Mouse (Mus musculus) liver, embryonic 16.5 days (tissue): ENCODE data around the gene Swsap1. TPM values are rescaled to one million over a fixed set of nuclear protein-coding genes. Genes with fewer than 3 reads are reported as not detected.

Experiments used
- ATAC-seq: fragments of 200-750 bp; cut with Nextera tagmentation; 2 replicates; pipeline ENCODE4 v1.8.0; 2017; ENCODE audit warnings: low read depth, mild to moderate bottlenecking, moderate number of reproducible peaks, moderate library complexity
- H3K27ac ChIP-seq: fragments of 300-500 bp; sonication (generic); 2 replicates; pipeline ENCODE4 v1.5.1; 2014; ENCODE audit warnings: mild to moderate bottlenecking, low read length
- H3K27me3 ChIP-seq: fragments of 300-500 bp; sonication (generic); 2 replicates; pipeline ENCODE4 v1.6.1; 2014; ENCODE audit warnings: low read depth, low read length, mixed read lengths; ENCODE audit not compliant: control insufficient read depth, insufficient read depth
- H3K36me3 ChIP-seq: fragments of 300-500 bp; sonication (generic); 2 replicates; pipeline ENCODE4 v1.6.1; 2014; ENCODE audit warnings: mild to moderate bottlenecking; ENCODE audit not compliant: control insufficient read depth, insufficient read depth
- H3K4me1 ChIP-seq: fragments of 300-500 bp; sonication (generic); 2 replicates; pipeline ENCODE4 v1.6.1; 2014; ENCODE audit warnings: low read depth, low read length, mixed read lengths; ENCODE audit not compliant: control insufficient read depth
- H3K4me2 ChIP-seq: fragments of 300-500 bp; sonication (generic); 2 replicates; pipeline ENCODE4 v1.6.1; 2014; ENCODE audit warnings: low read depth, low read length, mixed read lengths
- H3K4me3 ChIP-seq: fragments of 300-500 bp; sonication (generic); 2 replicates; pipeline ENCODE4 v1.5.1; 2014; ENCODE audit warnings: low read depth, mild to moderate bottlenecking, low read length
- H3K9ac ChIP-seq: fragments of 300-500 bp; sonication (generic); 2 replicates; pipeline ENCODE4 v1.6.1; 2014; ENCODE audit warnings: low read depth, low read length
- H3K9me3 ChIP-seq: fragments of 300-500 bp; sonication (generic); replicated peaks from 2 replicates; pipeline ENCODE4 v1.6.1; 2016; ENCODE audit warnings: low read length; ENCODE audit not compliant: control insufficient read depth
- WGBS: fragments of 180-500 bp; shearing (Covaris S2); extraction: QIAGEN DNeasy Blood & Tissue Kit; methylation state at CpG from one replicate; pipeline ENCODE4 v1.1.7; 2014; ENCODE audit not compliant: insufficient replicate concordance; 5-methylcytosine and 5-hydroxymethylcytosine counted together
- polyA plus RNA-seq: library from polyadenylated mRNA; unstranded; fragments of >200 nt; fragmentation: Nextera tagmentation; extraction: Ambion mirVana; gene quantifications from 2 replicates; pipeline ENCODE4 v1.2.1, GENCODE M21; 2015

Gene Swsap1
- polyA plus RNA-seq, 1 experiment from 2014 or later, result 2.1 TPM

- H3K9ac ChIP-seq, result no peak overlapping the region
- H3K9me3 ChIP-seq, result no peaks in the 10 kb centered on the region
- ATAC-seq, result no peak
- no peak overlapping the region for H3K4me3 ChIP-seq
- H3K4me1 ChIP-seq, result peaks cover 8% of the 10 kb centered on the region
- no peaks in the 10 kb centered on the region for H3K36me3 ChIP-seq
- 31% methylated on average over 2 of the region's 2 CpGs for WGBS
- no peak overlapping the region for H3K4me2 ChIP-seq
- no peak overlapping the region for H3K27ac ChIP-seq
- no peaks in the 10 kb centered on the region for H3K27me3 ChIP-seq
Observed at GRCm38 (mm10) chr9:21932006-21932405, 23.5 kb upstream of the Swsap1 start.

- no peaks in the 10 kb centered on the region for H3K36me3 ChIP-seq
- H3K9ac ChIP-seq, result no peak overlapping the region
- no peak overlapping the region for H3K4me3 ChIP-seq
- no peaks in the 10 kb centered on the region for H3K9me3 ChIP-seq
- H3K4me1 ChIP-seq, result peaks cover 5% of the 10 kb centered on the region
- no peak overlapping the region for H3K27ac ChIP-seq
- whole genome bisulfite sequencing, result 47% methylated on average over 12 of the region's 12 CpGs
- H3K4me2 ChIP-seq, result no peak overlapping the region
- H3K27me3 ChIP-seq, result no peaks in the 10 kb centered on the region
- ATAC-seq, result no peak
Observed at GRCm38 (mm10) chr9:21932445-21933137, 23.0 kb upstream of the Swsap1 start.

GRCm38 (mm10) chr9:21934021-21934420, 21.5 kb upstream of the Swsap1 start:
- no peak for ATAC-seq
- peaks cover 3% of the 10 kb centered on the region for H3K4me1 ChIP-seq
- no peak overlapping the region for H3K27ac ChIP-seq
- no peak overlapping the region for H3K4me3 ChIP-seq
- 70% methylated on average over 12 of the region's 12 CpGs for WGBS
- no peaks in the 10 kb centered on the region for H3K36me3 ChIP-seq
- no peak overlapping the region for H3K4me2 ChIP-seq
- no peaks in the 10 kb centered on the region for H3K9me3 ChIP-seq
- H3K27me3 ChIP-seq, result no peaks in the 10 kb centered on the region
- no peak overlapping the region for H3K9ac ChIP-seq

GRCm38 (mm10) chr9:21935466-21936131, 20.0 kb upstream of the Swsap1 start:
- 50% methylated on average over 7 of the region's 7 CpGs for WGBS
- Histone ChIP-seq H3K27ac (no peak overlapping the region), H3K36me3 (no peaks in the 10 kb centered on the region), H3K4me2 (no peak overlapping the region), H3K4me1 (peaks cover 3% of the 10 kb centered on the region), H3K4me3 (no peak overlapping the region), H3K9ac (no peak overlapping the region), H3K9me3 (no peaks in the 10 kb centered on the region), H3K27me3 (no peaks in the 10 kb centered on the region)
- ATAC-seq, result no peak

- Histone ChIP-seq H3K9me3 (no peaks in the 10 kb centered on the region), H3K27ac (no peak within 1 kb of the TSS), H3K27me3 (no peaks in the 10 kb centered on the region), H3K4me2 (peak within 1 kb of the TSS; percentile 63), H3K4me3 (peak within 1 kb of the TSS; percentile 48), H3K4me1 (peaks cover 3% of the 10 kb centered on the region), H3K36me3 (no peaks in the 10 kb centered on the region), H3K9ac (peak within 1 kb of the TSS; percentile 8)
- ATAC-seq, result peak; percentile 94
- WGBS, result 2% methylated on average over 37 of the region's 43 CpGs
Observed at GRCm38 (mm10) chr9:21936692-21937570, 18.6 kb upstream of the Swsap1 start, which contains the start of gene Plppr2. Gene Plppr2 (plus strand): TSS chr9:21937033.

DNA sequence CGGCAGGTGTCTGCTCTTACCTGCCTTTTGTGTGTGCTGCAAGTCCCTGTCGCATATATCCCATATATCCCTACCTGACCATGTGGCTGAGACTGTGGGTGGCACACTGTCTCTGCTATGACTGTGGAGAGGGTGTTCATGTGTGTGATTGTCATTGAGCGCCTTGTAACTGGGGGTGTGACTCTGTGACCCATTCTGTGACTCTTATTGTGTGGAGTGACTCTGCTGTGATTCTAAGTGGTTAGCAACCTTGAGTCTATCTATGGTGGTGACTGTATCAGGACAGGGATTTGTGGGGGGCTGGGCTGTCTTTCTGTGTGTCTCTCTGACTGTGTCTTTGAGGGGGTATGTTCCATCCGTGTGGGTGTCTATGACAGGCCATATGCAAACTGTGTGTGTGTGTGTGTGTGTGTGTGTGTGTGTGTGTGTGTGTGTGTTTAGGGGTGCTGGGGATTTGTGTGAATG, 17.8 kb upstream of the Swsap1 start:
- no peak for ATAC-seq
- no peak overlapping the region for H3K4me2 ChIP-seq
- no peaks in the 10 kb centered on the region for H3K9me3 ChIP-seq
- no peak overlapping the region for H3K9ac ChIP-seq
- H3K36me3 ChIP-seq, result no peaks in the 10 kb centered on the region
- WGBS, result 72% methylated on average over 4 of the region's 4 CpGs
- H3K27me3 ChIP-seq, result no peaks in the 10 kb centered on the region
- no peak overlapping the region for H3K4me3 ChIP-seq
- no peak overlapping the region for H3K27ac ChIP-seq
- peaks cover 3% of the 10 kb centered on the region for H3K4me1 ChIP-seq

- Histone ChIP-seq H3K9me3 (no peaks in the 10 kb centered on the region), H3K27ac (no peak overlapping the region), H3K36me3 (no peaks in the 10 kb centered on the region), H3K4me3 (no peak overlapping the region), H3K27me3 (no peaks in the 10 kb centered on the region), H3K4me2 (no peak overlapping the region), H3K4me1 (peaks cover 3% of the 10 kb centered on the region), H3K9ac (no peak overlapping the region)
- no peak for ATAC-seq
- WGBS, result 63% methylated on average over 4 of the region's 4 CpGs
Observed at GRCm38 (mm10) chr9:21938234-21938855, 17.2 kb upstream of the Swsap1 start.

DNA sequence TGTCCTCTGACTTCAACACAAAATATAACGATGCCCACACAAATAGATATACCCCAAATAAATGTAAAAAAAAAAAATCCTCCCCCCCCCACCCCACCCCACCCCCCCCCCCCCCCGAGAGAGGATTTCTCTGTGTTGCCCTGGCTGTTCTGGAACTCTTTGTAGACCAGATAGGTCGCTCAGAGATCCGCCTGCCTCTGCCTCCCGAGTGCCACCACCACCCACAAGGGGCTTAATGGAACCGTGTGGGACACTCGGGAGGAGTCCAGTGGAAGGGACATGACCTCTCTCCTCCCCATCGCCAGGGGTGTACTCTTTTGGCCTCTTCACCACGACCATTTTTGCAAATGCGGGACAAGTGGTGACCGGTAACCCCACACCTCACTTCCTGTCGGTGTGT, 12.5 kb upstream of the Swsap1 start:
- ATAC-seq, result no peak
- no peak overlapping the region for H3K4me2 ChIP-seq
- 62% methylated on average over 11 of the region's 12 CpGs for WGBS

More for the DNA sequence above, 12.5 kb upstream of the Swsap1 start:
- Histone ChIP-seq H3K36me3 (no peaks in the 10 kb centered on the region), H3K9ac (no peak overlapping the region), H3K4me3 (no peak overlapping the region), H3K27ac (no peak overlapping the region), H3K4me1 (peaks cover 4% of the 10 kb centered on the region; the same call in 1 of the 2 replicates), H3K27me3 (no peaks in the 10 kb centered on the region), H3K9me3 (no peaks in the 10 kb centered on the region)
